Mouse (Mus musculus): ENCODE measurements at regions not wholly inside any gene's neighbourhood (a gene's known extent, or its start where the extent isn't known, plus 50 kb on each side); places are given as distances from the start of the nearest gene placed in this dataset.

DNA sequence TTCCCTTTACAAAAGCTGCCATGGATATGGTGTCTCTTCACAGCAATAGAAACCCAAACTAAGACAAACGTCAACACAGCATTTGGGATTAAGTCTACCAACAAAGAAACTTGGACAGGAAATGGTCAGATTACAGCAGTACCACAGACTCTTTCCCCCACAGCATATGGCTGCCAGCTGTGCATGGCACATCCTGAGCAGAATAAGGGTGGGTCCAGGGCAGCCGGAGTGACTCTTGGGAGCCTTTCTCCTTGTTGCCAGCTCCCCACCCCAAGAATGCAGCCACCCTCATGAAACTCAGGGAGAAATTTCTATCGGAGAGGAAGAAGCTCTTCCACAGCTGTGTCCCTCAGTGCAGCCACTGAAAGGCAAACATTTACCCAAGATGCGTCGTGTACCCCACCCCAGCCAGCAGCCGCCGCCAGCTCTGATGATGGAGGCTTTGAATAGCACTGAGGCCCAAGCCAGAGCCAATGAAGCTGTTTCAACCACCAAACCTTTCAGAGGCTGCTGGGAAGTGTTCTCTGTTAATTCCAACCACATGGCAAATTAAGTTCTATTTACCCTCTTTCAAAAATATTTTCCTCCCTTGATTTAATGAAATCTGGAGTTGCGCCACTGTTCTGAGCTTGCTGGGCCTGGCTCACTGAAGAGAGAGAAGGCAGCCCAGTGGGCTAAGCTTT lies 75.8 kb upstream of the Hs6st1 start:
- Histone ChIP-seq H3K4me3 (no peak overlapping the region), H3K9ac (no peak overlapping the region), H3K36me3 (no peaks in the 10 kb centered on the region), H3K27me3 (replicated peaks) (no peaks in the 10 kb centered on the region), H3K4me2 (replicated peaks) (no peak overlapping the region), H3K27ac (no peak overlapping the region), H3K9me3 (0 out of 2 replicates have a peak, but pooled peaks cover 8% of the 10 kb centered on the region), H3K4me1 (no peaks in the 10 kb centered on the region)
- ATAC-seq (ENCODE audit: low FRiP score, low read depth) = no peak
- WGBS = 83% methylated on average over 8 of the region's 8 CpGs

DNA sequence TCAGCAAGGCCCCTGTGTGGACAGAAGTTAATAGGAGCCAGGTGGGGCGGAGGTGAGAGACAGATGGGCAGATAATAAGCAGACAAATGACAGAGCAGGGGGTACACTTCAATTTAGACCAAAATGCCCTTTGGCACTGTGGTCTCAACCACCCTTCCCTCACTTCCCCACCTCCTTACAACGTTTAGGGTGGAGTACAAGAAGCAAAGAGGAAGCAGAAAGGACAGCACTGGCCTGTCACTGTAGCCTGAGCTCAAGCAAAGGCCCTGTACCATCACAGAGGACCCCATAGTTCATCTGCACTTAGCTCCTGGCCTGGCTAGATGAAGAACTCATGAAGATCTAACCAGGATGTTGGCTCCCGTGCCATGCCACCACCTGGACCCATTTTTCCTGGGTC lies 75.3 kb upstream of the Hs6st1 start:
- 0 out of 2 replicates have a peak, but pooled peaks cover 8% of the 10 kb centered on the region for H3K9me3 ChIP-seq
- no peak overlapping the region for H3K9ac ChIP-seq
- no peaks in the 10 kb centered on the region for H3K27me3 ChIP-seq (replicated peaks)
- no peak overlapping the region for H3K4me2 ChIP-seq (replicated peaks)
- H3K36me3 ChIP-seq = no peaks in the 10 kb centered on the region
- no peak for ATAC-seq (ENCODE audit: low FRiP score, low read depth)
- 82% methylated on average over 3 of the region's 3 CpGs for WGBS
- H3K4me3 ChIP-seq = no peak overlapping the region
- H3K4me1 ChIP-seq = no peaks in the 10 kb centered on the region
- no peak overlapping the region for H3K27ac ChIP-seq

DNA sequence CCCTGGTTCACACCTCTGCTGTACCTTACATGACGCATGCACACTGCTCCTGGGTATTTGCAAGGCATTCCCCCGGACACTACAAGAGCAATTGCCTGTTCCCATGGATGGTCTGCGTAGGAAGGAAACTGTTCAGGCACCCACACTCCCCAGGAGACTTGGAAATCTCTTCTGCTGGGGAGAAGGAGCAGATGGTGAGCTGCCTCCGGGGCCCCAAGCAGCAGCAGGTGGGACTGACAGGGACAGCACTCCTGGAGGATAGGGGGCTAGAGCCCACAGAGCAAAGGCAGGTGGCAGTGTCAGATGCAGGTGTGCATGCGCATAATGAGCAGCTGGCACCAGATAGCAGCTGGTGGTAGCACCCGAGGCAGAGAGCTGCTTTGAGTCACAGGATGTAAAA lies 72.5 kb upstream of the Hs6st1 start:
- 70% methylated on average over 6 of the region's 6 CpGs for WGBS
- H3K27ac ChIP-seq = no peak overlapping the region
- peaks cover 4% of the 10 kb centered on the region; the same call in 1 of the 2 replicates for H3K4me1 ChIP-seq
- no peaks in the 10 kb centered on the region for H3K27me3 ChIP-seq (replicated peaks)
- H3K9me3 ChIP-seq = 0 out of 2 replicates have a peak, but pooled peaks cover 3% of the 10 kb centered on the region
- no peak overlapping the region for H3K9ac ChIP-seq
- ATAC-seq (ENCODE audit: low FRiP score, low read depth) = no peak
- no peaks in the 10 kb centered on the region for H3K36me3 ChIP-seq
- H3K4me2 ChIP-seq (replicated peaks) = no peak overlapping the region
- no peak overlapping the region for H3K4me3 ChIP-seq

DNA sequence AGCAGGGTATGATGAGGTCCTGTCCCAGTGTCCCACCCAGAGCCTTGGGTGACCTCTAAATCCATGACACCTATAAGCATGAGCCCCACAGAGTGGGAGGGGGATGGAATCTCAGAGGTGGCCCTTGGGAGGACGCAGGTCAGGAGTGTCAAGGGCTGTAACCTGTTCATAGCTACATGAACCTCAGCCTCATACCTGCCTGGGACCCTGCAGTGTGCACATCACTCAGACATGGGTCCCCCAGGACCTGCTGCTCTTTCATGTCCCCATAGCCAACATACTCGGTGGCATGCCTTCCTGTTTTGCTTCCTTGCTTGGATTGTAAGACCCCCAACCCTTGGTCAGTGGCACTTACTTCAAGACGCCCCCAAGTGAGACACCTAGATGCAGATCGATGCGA lies 66.9 kb upstream of the Hs6st1 start:
- H3K36me3 ChIP-seq = no peaks in the 10 kb centered on the region
- peaks cover 21% of the 10 kb centered on the region for H3K4me1 ChIP-seq
- H3K4me3 ChIP-seq = no peak overlapping the region
- 94% methylated on average over 5 of the region's 5 CpGs for WGBS
- H3K27ac ChIP-seq = no peak overlapping the region
- H3K9me3 ChIP-seq = no peaks in the 10 kb centered on the region
- H3K9ac ChIP-seq = no peak overlapping the region
- H3K4me2 ChIP-seq (replicated peaks) = no peak overlapping the region
- no peak for ATAC-seq (ENCODE audit: low FRiP score, low read depth)
- H3K27me3 ChIP-seq (replicated peaks) = no peaks in the 10 kb centered on the region

DNA sequence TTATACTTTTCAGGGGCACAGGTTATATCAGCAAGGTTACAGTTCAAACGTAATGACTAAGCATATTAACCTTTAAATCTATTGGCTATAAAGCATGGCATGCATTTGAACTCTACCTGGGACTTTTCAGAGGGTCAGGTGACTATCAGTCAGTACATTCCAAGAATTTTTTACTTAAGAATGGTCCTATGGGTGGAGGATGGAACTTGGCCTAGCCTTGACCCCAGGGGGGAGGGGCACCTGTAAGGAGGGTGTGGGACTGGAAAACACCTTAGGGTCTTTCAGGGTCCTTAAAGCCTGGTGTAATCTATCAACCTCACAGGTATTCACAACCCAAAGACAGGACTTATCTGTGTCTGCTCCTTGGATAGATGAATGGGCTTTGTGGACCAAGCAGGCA lies 66.4 kb upstream of the Hs6st1 start:
- no peak overlapping the region for H3K4me2 ChIP-seq (replicated peaks)
- no peak overlapping the region for H3K4me3 ChIP-seq
- no peak overlapping the region for H3K27ac ChIP-seq
- no peak for ATAC-seq (ENCODE audit: low FRiP score, low read depth)
- no peak overlapping the region for H3K9ac ChIP-seq
- no peaks in the 10 kb centered on the region for H3K9me3 ChIP-seq
- no peaks in the 10 kb centered on the region for H3K27me3 ChIP-seq (replicated peaks)
- H3K36me3 ChIP-seq = no peaks in the 10 kb centered on the region
- 93% methylated on average over 1 of the region's 1 CpGs for WGBS
- peaks cover 21% of the 10 kb centered on the region for H3K4me1 ChIP-seq

DNA sequence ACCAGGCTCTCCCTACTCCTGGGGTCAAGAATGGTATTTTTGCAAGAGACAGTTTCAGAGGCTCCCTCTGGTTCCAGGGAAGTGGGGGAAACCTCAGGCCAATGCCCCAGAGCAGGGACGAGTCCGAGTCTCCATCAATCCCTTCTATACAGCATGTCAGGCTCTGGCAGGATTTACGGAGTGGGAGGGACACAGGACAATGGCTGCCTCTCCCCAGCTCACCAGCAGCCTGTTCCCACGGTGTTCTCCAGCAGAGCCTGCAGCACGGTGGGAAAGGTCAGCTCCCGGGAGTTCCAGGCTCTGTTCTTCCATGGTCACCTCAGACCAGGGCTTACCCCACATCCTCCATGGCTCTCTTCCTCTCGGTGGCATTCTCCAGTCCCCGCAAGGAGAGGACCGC lies 64.6 kb upstream of the Hs6st1 start:
- Histone ChIP-seq H3K9ac (no peak overlapping the region), H3K27ac (no peak overlapping the region; the same call in 1 of the 2 replicates), H3K27me3 (replicated peaks) (no peaks in the 10 kb centered on the region), H3K9me3 (no peaks in the 10 kb centered on the region), H3K36me3 (no peaks in the 10 kb centered on the region), H3K4me2 (replicated peaks) (no peak overlapping the region), H3K4me1 (peaks cover 21% of the 10 kb centered on the region), H3K4me3 (no peak overlapping the region)
- WGBS = 9% methylated on average over 9 of the region's 9 CpGs
- peak; percentile 83 for ATAC-seq (ENCODE audit: low FRiP score, low read depth)

DNA sequence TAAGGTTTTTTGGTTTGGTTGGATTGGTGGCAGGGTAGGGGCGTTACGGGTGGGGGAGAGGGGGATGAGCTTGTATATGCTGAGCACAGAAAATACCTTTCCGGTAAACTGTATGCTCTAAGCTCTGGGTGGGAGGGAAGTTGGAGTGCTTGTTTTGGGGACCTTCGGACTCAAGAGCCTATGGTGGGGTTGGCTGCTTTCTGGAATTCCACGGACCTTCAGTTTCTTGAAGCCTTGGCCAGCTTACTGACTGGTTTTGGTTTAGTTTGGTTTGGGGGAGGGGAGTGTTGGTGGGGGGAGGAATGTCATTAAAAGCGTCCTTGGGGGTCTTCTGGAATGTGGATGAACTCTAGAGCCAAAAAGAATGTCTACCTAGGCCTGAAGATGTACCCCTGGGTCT lies 59.6 kb upstream of the Hs6st1 start:
- Histone ChIP-seq H3K4me2 (replicated peaks) (no peak overlapping the region), H3K9me3 (no peaks in the 10 kb centered on the region), H3K9ac (no peak overlapping the region), H3K27ac (no peak overlapping the region), H3K4me1 (peaks cover 7% of the 10 kb centered on the region; the same call in 1 of the 2 replicates), H3K4me3 (no peak overlapping the region), H3K36me3 (no peaks in the 10 kb centered on the region), H3K27me3 (replicated peaks) (no peaks in the 10 kb centered on the region)
- ATAC-seq (ENCODE audit: low FRiP score, low read depth) = no peak
- WGBS = 90% methylated on average over 6 of the region's 6 CpGs

DNA sequence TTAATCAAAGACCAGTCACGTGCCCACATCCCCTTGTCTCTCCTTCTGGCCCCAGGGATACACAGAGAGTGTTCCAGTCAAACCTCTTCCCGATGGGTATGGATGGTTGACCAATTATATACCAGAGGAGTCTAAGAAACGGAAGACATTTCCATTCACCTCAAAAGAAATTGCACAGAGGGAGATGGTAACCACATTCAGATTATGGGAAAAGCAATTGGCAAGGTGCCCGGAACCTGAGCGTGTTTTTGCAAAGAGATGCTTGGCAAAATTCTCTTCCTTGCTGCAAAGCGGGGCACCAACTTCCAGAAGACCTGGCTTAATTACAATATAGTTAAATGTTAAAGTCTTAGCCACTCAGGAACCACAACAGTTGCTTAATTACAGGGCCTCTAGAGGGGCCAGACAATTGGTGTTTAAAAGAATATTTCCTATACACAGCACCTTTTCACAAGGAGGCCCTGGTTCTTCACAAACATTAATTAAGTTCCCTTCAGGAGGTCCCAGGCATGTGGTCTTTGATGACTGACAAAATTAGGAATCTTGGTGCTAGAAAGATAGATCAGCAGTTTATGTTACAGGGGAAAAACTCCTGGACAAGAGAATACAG lies 59.1 kb upstream of the Hs6st1 start:
- Histone ChIP-seq H3K4me2 (replicated peaks) (no peak overlapping the region), H3K36me3 (no peaks in the 10 kb centered on the region), H3K9ac (no peak overlapping the region), H3K9me3 (no peaks in the 10 kb centered on the region), H3K27me3 (replicated peaks) (no peaks in the 10 kb centered on the region), H3K4me3 (no peak overlapping the region), H3K4me1 (peaks cover 1% of the 10 kb centered on the region; the same call in 1 of the 2 replicates), H3K27ac (no peak overlapping the region)
- ATAC-seq (ENCODE audit: low FRiP score, low read depth) = no peak
- 80% methylated on average over 6 of the region's 6 CpGs for WGBS

DNA sequence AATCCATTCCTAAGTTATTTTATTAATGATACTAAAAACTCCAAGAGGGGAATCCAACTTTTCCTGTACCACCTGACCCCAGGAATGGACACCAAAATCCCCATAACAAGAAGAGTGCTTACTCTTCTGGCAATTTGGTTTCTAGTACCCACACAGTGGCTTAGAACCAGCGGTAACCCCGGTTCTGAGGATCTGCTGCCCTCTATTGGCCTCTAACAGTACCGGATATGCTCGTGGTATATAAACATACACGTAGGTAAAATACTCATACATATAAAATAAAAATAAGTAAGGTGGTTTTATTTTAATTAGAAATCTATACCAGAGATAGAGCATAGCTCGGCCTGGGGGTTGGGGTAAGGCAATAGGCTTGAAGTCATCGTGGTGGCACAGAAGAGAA lies 58.0 kb upstream of the Hs6st1 start:
- WGBS = 87% methylated on average over 7 of the region's 7 CpGs
- Histone ChIP-seq H3K9me3 (no peaks in the 10 kb centered on the region), H3K27me3 (replicated peaks) (no peaks in the 10 kb centered on the region), H3K4me1 (no peaks in the 10 kb centered on the region), H3K27ac (no peak overlapping the region), H3K9ac (no peak overlapping the region), H3K4me2 (replicated peaks) (no peak overlapping the region), H3K36me3 (no peaks in the 10 kb centered on the region), H3K4me3 (no peak overlapping the region)
- no peak for ATAC-seq (ENCODE audit: low FRiP score, low read depth)

DNA sequence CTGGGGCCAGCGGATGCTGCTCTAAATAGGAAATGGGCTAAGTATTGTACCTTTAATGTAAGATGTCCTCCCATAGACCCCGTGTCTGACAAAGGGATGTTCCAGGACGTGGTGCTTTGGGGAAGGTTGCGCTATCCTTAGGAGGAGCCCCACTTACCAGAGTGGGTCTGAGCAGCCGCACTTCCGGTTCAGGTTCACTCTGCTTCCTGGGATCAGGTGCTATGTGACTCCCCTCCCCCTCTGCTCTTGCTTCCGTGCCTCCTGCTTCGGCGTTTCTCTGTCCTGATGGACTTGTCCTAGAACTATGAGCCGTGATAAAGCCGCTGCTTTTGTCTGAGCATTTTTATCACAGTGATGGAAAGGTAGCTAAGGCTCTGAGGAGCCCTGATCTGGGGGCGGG lies 57.4 kb upstream of the Hs6st1 start:
- Histone ChIP-seq H3K36me3 (no peaks in the 10 kb centered on the region), H3K4me3 (no peak overlapping the region), H3K4me2 (replicated peaks) (no peak overlapping the region), H3K9ac (no peak overlapping the region), H3K9me3 (no peaks in the 10 kb centered on the region), H3K27ac (no peak overlapping the region), H3K4me1 (no peaks in the 10 kb centered on the region), H3K27me3 (replicated peaks) (no peaks in the 10 kb centered on the region)
- no peak for ATAC-seq (ENCODE audit: low FRiP score, low read depth)
- 91% methylated on average over 12 of the region's 12 CpGs for WGBS

DNA sequence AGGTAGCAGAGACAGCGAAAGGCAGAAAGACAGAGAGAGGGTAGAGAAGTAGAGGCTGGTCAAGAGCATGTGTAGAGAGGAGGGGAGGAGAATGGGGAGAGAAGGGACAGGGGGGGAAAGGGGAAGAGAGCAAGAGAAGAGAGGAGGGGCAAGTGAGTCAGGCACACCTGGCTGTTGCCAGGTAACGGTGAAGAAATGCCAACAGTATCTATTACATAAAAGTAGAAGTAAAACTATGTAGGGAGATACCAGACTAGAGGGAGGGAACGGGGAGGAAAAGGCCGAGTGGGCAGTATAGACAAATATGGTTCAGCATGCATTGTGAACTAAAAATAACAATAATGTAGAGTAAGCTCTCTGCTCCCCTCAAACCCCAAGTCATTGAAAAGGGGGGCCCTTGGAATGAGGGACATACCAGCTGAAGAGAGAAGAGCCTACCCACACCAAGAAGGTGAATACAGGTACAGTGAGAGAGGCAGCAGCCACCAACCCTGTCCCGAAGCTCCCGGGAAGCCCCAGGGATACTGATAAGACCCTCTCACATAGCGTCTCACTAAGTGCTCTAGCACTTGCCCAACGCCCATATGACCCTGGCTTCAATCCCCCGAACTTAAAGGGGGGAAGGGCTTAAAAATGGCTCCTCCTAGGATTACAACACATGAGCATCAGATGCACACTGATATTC lies 56.0 kb upstream of the Hs6st1 start:
- no peak for ATAC-seq (ENCODE audit: low FRiP score, low read depth)
- 89% methylated on average over 9 of the region's 9 CpGs for WGBS

DNA sequence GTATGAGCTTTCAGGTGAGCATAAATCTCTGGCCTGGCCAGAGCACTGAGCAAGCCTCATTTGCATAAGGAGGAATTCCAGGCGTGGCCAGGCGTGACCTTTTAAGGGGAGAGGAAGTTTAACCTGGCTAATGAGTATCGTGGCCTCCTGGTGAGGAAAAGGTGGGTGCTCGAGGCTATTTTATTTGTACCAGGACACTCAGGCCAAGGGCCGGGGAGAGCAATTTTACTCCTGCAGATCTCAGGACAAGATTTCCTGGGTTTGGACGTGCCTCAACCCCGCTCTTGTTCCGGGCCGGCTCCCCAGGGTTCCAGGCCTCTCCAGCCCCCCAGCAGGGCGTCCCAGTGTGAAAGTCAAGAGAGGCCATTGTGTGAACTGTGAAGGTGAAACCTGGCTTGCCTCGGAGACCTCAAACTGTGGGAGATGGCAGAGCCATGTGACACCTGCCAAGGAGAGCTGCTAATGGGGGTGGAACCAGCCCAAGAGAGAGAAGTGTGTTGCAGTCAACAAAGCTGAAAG lies 54.3 kb upstream of the Hs6st1 start:
- Histone ChIP-seq H3K4me3 (no peak overlapping the region), H3K9ac (no peak overlapping the region), H3K27me3 (replicated peaks) (no peaks in the 10 kb centered on the region), H3K4me1 (peaks cover 9% of the 10 kb centered on the region), H3K9me3 (no peaks in the 10 kb centered on the region), H3K27ac (no peak overlapping the region), H3K4me2 (replicated peaks) (no peak overlapping the region), H3K36me3 (no peaks in the 10 kb centered on the region)
- WGBS = 30% methylated on average over 11 of the region's 11 CpGs
- ATAC-seq (ENCODE audit: low FRiP score, low read depth) = no peak

More for the DNA sequence above, 56.0 kb upstream of the Hs6st1 start:
- Histone ChIP-seq H3K4me3 (no peak overlapping the region), H3K27me3 (replicated peaks) (no peaks in the 10 kb centered on the region), H3K27ac (no peak overlapping the region), H3K36me3 (no peaks in the 10 kb centered on the region), H3K9ac (no peak overlapping the region), H3K4me1 (peaks cover 7% of the 10 kb centered on the region), H3K4me2 (replicated peaks) (no peak overlapping the region), H3K9me3 (no peaks in the 10 kb centered on the region)

All from neural tube, embryonic 12.5 days (tissue).